Mouse (Mus musculus) heart, postnatal 0 days (tissue): ENCODE measurements around the gene Capns2.

Experiments used
- CTCF ChIP-seq: IDR thresholded peaks from 2 replicates; pipeline ENCODE4 v1.5.1; 2016; ENCODE audit warnings: antibody characterized with exemption, control low read depth, low read depth
- EP300 ChIP-seq: IDR thresholded peaks from 2 replicates; pipeline ENCODE4 v1.6.1; 2016; ENCODE audit warnings: antibody characterized with exemption, low read depth

- TF ChIP-seq CTCF (no peak), EP300 (no peak)
Measured at GRCm38 (mm10) chr8:92881247-92881646, 20.0 kb upstream of the Capns2 start.
